Mouse (Mus musculus): ENCODE results near the gene Dgke. TPM values are rescaled to one million over a fixed set of nuclear protein-coding genes. Genes with fewer than 3 reads are reported as not detected.

The Dgke gene
- polyA plus RNA-seq, 1 experiment: 3.4 TPM

DNA sequence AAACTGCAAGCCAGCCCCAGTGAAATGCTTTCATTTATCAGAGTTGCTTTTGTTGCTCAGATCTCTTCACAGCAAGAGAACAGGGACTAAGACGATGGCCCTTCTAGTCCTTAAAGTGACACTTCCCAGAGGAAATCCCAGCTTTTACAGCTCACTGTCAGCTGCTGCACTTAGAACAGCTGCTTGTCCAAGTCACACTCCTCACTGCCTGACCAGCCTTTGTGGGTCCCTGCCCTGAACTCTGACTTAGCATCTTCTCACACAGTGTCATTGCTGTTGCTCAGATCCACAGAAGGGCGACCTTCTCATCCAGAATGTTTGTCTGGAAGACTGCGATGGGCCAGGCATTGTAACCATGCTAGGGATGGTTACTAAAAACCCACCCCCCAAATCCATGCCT is 41.0 kb downstream of the Dgke start:
- Histone ChIP-seq H3K27ac (ENCODE audit: insufficient read depth, low read depth, low read length) (peak overlapping the region; percentile 27; the same call in 1 of the 2 replicates), H3K4me1 (ENCODE audit: control insufficient read depth, insufficient read depth, low read length) (peaks cover 63% of the 10 kb centered on the region), H3K4me3 (ENCODE audit: insufficient read depth, low read length) (no peak overlapping the region)
- TF ChIP-seq CTCF (IDR thresholded peaks at IDR 0.05; ENCODE audit: low read depth, low read length) (no peak), POLR2A (IDR thresholded peaks at IDR 0.05; ENCODE audit: borderline replicate concordance, low read depth, low read length) (no peak)

DNA sequence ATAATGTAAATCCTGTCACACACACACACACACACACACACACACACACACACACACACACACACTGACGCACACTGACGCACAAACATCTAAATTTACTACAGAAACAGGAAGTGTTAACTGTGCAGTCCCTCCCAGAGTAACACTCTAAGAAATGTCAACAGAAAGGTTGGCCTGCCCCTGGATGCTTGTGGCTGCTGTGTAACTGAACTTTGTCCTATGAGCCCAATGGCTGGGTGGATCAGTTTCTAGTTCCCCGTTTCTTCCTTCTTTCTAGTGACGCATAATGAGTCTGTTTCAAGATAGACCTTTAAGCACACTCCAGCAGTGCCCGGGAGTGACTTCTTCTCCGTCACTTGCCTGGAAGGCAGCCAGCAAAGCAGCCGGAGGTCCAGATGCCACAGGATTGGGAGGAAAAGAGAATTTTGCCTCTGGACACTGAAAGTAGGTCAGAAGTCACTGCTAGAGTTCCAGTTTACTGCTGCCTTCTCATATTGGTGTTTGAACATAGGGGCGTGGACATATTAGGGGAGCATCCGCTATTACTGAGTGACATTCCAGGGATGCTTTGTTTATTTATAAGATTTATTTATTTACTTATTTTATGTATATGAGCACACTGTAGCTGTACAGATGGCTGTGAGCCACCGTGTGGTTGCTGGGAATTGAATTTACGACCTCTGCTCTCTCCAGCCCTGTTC is 42.3 kb downstream of the Dgke start:
- no peak overlapping the region for H3K4me3 ChIP-seq (ENCODE audit: insufficient read depth, low read length)

GRCm38 (mm10) chr11:89023477-89023876 is 43.2 kb downstream of the Dgke start:
- H3K27ac ChIP-seq (ENCODE audit: insufficient read depth, low read depth, low read length): peak overlapping the region; percentile 73
- TF ChIP-seq POLR2A (IDR thresholded peaks at IDR 0.05; ENCODE audit: borderline replicate concordance, low read depth, low read length) (no peak), CTCF (IDR thresholded peaks at IDR 0.05; ENCODE audit: low read depth, low read length) (no peak)
- peaks cover 57% of the 10 kb centered on the region for H3K4me1 ChIP-seq (ENCODE audit: control insufficient read depth, insufficient read depth, low read length)
- no peak overlapping the region for H3K4me3 ChIP-seq (ENCODE audit: insufficient read depth, low read length)

More for the DNA sequence above, 42.3 kb downstream of the Dgke start:
- Histone ChIP-seq H3K4me1 (ENCODE audit: control insufficient read depth, insufficient read depth, low read length) (peaks cover 65% of the 10 kb centered on the region), H3K27ac (ENCODE audit: insufficient read depth, low read depth, low read length) (peak overlapping the region; percentile 73)
- TF ChIP-seq CTCF (IDR thresholded peaks at IDR 0.05; ENCODE audit: low read depth, low read length) (no peak), POLR2A (IDR thresholded peaks at IDR 0.05; ENCODE audit: borderline replicate concordance, low read depth, low read length) (no peak)

- TF ChIP-seq CTCF (IDR thresholded peaks at IDR 0.05; ENCODE audit: low read depth, low read length) (no peak), POLR2A (IDR thresholded peaks at IDR 0.05; ENCODE audit: borderline replicate concordance, low read depth, low read length) (no peak)
- H3K27ac ChIP-seq (ENCODE audit: insufficient read depth, low read depth, low read length): no peak overlapping the region
- no peak overlapping the region for H3K4me3 ChIP-seq (ENCODE audit: insufficient read depth, low read length)
- peaks cover 47% of the 10 kb centered on the region for H3K4me1 ChIP-seq (ENCODE audit: control insufficient read depth, insufficient read depth, low read length)
These were observed 44.4 kb downstream of the Dgke start for GRCm38 (mm10) chr11:89022120-89022731.

DNA sequence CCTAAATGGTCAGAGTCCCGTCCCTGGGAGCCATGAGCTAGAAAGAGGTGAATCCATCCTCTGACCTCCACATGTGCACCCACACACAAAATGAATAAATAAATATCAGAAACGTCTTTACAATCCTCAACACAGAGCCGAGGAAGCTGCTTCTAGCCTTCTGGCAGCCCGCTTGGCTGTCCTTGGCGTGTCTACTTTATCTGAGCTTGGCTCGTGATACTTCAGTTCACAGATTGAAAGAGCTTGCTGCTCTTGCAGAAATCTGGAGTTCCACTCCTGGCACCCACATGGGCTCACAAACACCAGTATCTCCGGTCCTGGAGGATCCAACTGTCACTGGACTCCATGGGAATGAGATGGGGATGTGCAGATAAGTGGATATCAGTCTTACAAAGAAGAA is 45.0 kb downstream of the Dgke start:
- H3K27ac ChIP-seq (ENCODE audit: insufficient read depth, low read depth, low read length): no peak overlapping the region
- no peak overlapping the region for H3K4me3 ChIP-seq (ENCODE audit: insufficient read depth, low read length)
- H3K4me1 ChIP-seq (ENCODE audit: control insufficient read depth, insufficient read depth, low read length): peaks cover 44% of the 10 kb centered on the region
- TF ChIP-seq POLR2A (IDR thresholded peaks at IDR 0.05; ENCODE audit: borderline replicate concordance, low read depth, low read length) (no peak), CTCF (IDR thresholded peaks at IDR 0.05; ENCODE audit: low read depth, low read length) (no peak)

- Histone ChIP-seq H3K27ac (ENCODE audit: insufficient read depth, low read depth, low read length) (no peak overlapping the region), H3K4me1 (ENCODE audit: control insufficient read depth, insufficient read depth, low read length) (peaks cover 40% of the 10 kb centered on the region)
These were observed 45.9 kb downstream of the Dgke start for GRCm38 (mm10) chr11:89020681-89021305.

GRCm38 (mm10) chr11:89017514-89018182 is 49.0 kb downstream of the Dgke start:
- H3K4me3 ChIP-seq (ENCODE audit: insufficient read depth, low read length): no peak overlapping the region
- TF ChIP-seq POLR2A (IDR thresholded peaks at IDR 0.05; ENCODE audit: borderline replicate concordance, low read depth, low read length) (no peak), CTCF (IDR thresholded peaks at IDR 0.05; ENCODE audit: low read depth, low read length) (no peak)
- no peak overlapping the region for H3K27ac ChIP-seq (ENCODE audit: insufficient read depth, low read depth, low read length)
- H3K4me1 ChIP-seq (ENCODE audit: control insufficient read depth, insufficient read depth, low read length): peaks cover 19% of the 10 kb centered on the region

More at GRCm38 (mm10) chr11:89020681-89021305, 45.9 kb downstream of the Dgke start:
- TF ChIP-seq CTCF (IDR thresholded peaks at IDR 0.05; ENCODE audit: low read depth, low read length) (peak; percentile 33; the same call in 1 of the 2 replicates), POLR2A (IDR thresholded peaks at IDR 0.05; ENCODE audit: borderline replicate concordance, low read depth, low read length) (no peak)
- H3K4me3 ChIP-seq (ENCODE audit: insufficient read depth, low read length): no peak overlapping the region

DNA sequence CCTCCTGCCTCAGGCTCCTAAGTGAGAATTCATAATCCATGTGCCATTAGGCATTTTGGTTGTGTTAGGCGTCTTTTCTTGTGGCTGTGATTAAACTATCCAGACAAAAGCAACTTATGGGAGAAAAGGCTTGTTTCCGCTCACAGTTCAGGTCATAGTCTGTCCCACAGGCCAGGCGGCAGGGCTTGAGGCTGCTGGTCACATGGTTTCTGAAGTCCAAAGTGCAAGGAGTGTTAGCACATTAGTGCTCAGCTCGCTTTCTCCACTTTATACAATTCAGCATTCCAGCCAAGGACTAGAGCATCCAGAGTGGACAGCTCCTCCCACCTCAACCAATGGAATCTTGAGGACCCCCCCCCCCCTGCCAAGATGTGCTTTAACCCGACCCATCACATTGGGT is 54.4 kb downstream of the Dgke start:
- Histone ChIP-seq H3K4me1 (ENCODE audit: control insufficient read depth, insufficient read depth, low read length) (peaks cover 13% of the 10 kb centered on the region), H3K4me3 (ENCODE audit: insufficient read depth, low read length) (no peak overlapping the region), H3K27ac (ENCODE audit: insufficient read depth, low read depth, low read length) (no peak overlapping the region)
- TF ChIP-seq CTCF (IDR thresholded peaks at IDR 0.05; ENCODE audit: low read depth, low read length) (no peak), POLR2A (IDR thresholded peaks at IDR 0.05; ENCODE audit: borderline replicate concordance, low read depth, low read length) (no peak)

- TF ChIP-seq POLR2A (IDR thresholded peaks at IDR 0.05; ENCODE audit: borderline replicate concordance, low read depth, low read length) (no peak), CTCF (IDR thresholded peaks at IDR 0.05; ENCODE audit: low read depth, low read length) (no peak)
- Histone ChIP-seq H3K27ac (ENCODE audit: insufficient read depth, low read depth, low read length) (no peak overlapping the region), H3K4me1 (ENCODE audit: control insufficient read depth, insufficient read depth, low read length) (peaks cover 18% of the 10 kb centered on the region), H3K4me3 (ENCODE audit: insufficient read depth, low read length) (no peak overlapping the region)
These were observed 57.2 kb downstream of the Dgke start for GRCm38 (mm10) chr11:89009496-89009895.

All from bone marrow macrophage, adult 2 months (primary cell).